Mouse (Mus musculus) olfactory bulb, adult 2 months (tissue): ENCODE measurements around the gene Zfp954.

ENCODE experiments used
- CTCF ChIP-seq: fragments of 200-500 bp; IDR thresholded peaks from 2 replicates; pipeline ENCODE4 v1.5.1; 2012; ENCODE audit warnings: low read depth, mild to moderate bottlenecking, low read length, moderate library complexity; ENCODE audit not compliant: insufficient read depth
- POLR2A ChIP-seq: fragments of 200-500 bp; IDR thresholded peaks from 2 replicates; pipeline ENCODE4 v1.6.1; 2012; ENCODE audit warnings: mild to moderate bottlenecking, low read depth, low read length, moderate library complexity; ENCODE audit not compliant: insufficient read depth

DNA sequence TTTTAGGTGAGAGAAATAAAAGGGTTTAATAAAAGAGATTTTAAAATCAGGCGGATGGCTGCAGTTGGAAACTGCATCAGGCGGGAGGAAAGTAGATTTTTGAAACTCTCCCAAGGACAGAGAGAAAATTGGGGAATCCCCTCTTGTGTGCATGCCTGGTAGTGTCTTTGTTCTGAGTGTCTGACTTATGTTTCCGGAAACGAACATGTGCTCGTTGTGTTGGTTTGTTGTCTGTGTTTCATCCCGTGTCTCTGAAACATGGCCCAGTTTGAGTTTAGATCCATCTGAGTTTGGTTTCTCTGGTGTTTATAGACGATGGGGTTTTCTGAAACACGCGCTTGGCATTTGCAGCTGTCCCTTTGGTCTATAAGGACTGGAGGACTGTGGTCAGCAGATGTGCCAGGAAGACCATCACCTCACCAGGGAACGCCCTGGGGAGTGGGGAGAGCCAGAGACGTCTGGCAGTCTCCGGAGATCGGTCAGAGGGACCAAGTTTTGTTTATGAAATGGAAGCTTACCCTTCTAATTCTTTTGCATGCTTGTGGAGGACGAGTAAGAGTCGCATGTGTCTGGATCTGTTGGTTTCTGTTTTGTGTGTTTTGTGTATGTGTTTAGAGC, 24.8 kb upstream of the Zfp954 start:
- TF ChIP-seq CTCF = no peak
- TF ChIP-seq POLR2A = no peak
